Mouse (Mus musculus): ENCODE results near the gene Hoxb7.

Hoxb7 gene

DNA sequence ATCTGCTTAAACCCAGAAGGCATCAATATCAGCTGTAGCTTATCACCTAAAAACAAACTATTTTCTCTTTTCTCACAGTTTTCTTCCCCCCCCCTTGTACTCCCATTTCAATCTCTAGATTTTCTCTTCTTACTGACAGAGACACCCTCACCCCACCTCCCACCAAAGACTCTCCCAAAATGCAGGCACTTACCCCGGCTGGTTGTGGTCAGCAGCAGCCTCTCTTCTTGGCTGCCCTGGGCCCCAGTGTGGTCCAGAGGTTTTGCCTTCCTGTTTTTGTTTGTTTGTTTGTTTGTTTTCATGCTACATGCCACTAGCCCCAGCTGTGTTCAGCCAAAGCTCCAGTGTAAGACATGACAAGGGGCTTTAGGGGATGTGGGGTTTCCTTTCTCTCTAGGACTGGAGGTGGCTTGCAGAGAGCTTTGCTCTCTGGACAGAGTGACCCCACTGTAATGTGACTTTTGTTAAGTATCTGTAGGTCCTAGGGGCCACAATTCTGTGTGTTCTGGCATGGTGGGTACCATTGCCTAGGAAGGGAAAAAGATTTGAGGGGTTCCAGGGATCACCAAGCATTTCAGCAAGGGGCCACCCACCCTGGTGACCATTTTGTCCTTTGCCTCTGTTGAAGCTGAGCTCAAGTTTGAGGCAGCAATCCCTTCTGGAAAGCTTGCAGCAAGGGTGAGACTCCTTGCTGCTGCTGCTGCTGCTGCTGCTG is 18.2 kb upstream of the Hoxb7 start:
- DNase-seq (ENCODE audit: low read depth, low spot score) = no peak

DNA sequence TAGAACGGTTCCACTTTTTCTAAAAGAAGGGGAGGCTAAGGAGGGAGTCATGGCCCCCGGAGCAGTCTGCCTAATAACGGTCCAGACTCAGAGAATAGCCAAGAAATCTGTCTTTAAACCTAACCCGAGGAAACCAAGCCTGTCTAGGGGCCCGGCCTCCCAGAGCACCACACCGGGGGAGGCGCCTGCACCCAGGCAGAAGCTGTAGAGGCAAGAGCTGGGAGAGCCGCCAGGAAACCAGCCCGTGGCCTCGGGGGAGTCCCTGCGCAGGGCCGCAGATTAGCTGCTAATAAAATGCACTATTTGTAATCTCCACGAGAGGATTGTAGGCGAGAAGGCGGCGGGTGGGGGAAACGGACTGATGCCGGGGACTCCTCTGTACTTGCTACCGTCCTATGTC is 16.6 kb upstream of the Hoxb7 start:
- peak; percentile 36 for DNase-seq (ENCODE audit: low read depth, low spot score)

- DNase-seq (ENCODE audit: low read depth, low spot score) = peak; percentile 55
These were observed 15.4 kb upstream of the Hoxb7 start, which contains the start of gene Hoxb9 for GRCm38 (mm10) chr11:96270996-96271540. Gene Hoxb9 (plus strand): TSS chr11:96271457.

DNA sequence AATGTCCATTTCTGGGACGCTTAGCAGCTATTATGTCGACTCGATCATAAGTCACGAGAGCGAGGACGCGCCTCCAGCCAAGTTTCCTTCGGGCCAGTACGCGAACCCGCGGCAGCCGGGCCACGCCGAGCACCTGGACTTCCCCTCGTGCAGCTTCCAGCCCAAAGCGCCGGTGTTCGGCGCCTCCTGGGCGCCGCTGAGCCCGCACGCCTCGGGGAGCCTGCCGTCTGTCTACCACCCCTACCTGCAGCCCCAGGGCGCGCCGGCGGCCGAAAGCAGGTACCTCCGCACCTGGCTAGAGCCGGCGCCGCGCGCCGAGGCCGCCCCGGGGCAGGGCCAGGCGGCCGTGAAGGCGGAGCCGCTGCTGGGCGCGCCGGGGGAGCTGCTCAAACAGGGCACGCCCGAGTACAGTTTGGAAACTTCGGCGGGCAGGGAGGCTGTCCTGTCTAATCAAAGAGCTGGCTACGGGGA is 14.8 kb upstream of the Hoxb7 start:
- DNase-seq (ENCODE audit: low read depth, low spot score) = peak; percentile 70

- peak; percentile 56 for DNase-seq (ENCODE audit: low read depth, low spot score)
These were observed 14.2 kb upstream of the Hoxb7 start for GRCm38 (mm10) chr11:96272024-96272921.

DNA sequence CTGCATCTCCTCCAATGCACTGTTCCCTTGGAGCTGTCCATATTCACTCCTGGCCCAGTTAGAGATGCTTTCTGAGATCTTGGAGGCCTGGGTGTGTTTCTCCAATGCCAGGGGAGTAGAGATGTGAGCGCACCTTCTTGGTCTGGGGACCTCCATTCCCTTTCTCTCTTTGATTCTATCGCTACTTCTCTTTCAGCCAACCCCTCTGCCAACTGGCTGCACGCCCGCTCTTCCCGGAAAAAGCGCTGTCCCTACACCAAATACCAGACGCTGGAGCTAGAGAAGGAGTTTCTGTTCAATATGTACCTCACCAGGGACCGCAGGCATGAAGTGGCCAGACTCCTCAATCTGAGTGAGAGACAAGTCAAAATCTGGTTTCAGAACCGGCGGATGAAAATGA is 12.0 kb upstream of the Hoxb7 start:
- DNase-seq (ENCODE audit: low read depth, low spot score) = no peak

- DNase-seq (ENCODE audit: low read depth, low spot score) = no peak
These were observed 10.5 kb upstream of the Hoxb7 start for GRCm38 (mm10) chr11:96275896-96276295.

DNA sequence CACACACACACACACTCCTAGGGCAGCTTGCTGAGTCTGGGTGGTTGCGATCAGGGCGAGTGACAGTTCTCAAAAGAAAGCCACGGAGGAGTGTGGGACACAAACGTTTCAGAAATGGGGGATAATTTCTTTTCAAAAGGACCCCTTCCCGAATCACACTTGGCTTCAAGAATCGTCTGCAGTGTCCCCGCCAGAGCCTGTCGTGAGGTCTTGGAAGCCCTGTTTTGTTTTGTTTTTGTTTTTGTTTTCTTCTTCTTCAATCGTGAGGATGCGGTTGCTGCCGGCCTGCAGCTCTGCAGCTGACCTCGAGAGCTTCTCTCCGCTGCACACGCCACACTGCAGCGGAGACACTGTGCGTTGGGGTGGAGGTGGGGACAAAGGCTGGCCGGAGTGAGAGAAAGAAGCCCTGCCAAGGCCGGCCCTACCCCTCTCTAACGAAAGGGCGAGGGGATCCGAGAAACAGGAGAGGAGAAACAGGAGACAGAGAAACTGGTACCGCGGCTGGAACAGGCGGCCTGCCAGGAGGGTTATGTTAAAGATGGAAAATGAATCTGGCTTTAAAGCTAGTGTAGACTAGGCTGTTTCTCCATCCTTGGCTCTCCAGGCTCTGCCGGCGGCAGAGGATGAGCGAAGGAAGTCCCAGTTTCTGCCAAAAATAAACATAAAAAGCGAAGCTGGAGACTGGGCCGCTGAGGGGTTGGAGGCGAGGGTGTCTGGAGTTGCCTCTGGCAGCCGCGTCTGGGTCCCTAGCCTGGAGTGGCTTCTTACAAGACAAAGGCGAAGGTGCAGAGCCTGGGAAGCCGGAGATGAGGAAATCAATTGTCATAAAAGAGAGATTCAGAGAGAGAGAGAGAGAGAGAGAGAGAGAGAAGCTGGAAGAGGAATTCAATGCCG is 9.0 kb upstream of the Hoxb7 start:
- DNase-seq (ENCODE audit: low read depth, low spot score) = no peak

DNA sequence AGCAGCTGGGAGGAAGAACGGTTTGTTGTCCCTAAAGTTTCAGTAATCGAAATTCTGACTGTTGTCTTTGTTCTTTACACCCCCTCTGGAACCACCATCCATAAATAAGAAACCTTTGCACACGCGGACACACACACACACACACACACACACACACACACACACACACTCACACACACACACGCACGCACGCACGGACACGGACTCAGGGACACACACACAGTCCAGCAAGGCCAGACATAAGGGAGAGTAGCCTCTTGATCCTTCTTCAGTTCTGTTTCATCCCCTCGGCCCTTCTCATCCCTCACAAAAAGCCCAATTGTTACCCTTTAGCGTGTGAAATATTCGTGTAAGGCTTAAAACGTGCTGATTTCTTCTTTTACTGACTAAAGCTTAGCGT is 8.1 kb upstream of the Hoxb7 start:
- no peak for DNase-seq (ENCODE audit: low read depth, low spot score)

GRCm38 (mm10) chr11:96278773-96279172 is 7.7 kb upstream of the Hoxb7 start:
- peak; percentile 88 for DNase-seq (ENCODE audit: low read depth, low spot score)

GRCm38 (mm10) chr11:96279421-96280233 is 6.8 kb upstream of the Hoxb7 start:
- DNase-seq (ENCODE audit: low read depth, low spot score) = peak; percentile 43

GRCm38 (mm10) chr11:96280399-96281378 is 5.7 kb upstream of the Hoxb7 start:
- no peak for DNase-seq (ENCODE audit: low read depth, low spot score)

DNA sequence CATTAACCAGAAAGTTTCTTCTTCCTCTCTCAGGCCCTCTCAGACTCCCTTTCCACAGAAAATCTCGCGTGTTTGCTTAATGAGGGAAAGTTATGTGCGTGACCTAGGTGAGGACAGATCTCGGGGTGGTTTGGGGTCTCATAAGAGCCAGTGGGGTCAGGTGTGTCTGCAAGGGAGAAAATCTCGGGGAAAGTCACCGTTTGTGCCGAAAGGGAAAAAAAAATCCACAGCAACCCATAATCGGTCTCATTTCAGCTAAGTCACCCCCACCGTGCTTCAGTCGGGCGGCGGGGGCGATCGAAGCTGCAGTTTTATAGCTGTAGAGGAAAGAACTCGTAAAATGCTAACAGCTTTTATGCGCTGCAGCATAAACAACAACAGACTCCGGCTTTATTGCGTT is 5.0 kb upstream of the Hoxb7 start:
- DNase-seq (ENCODE audit: low read depth, low spot score) = peak; percentile 24

GRCm38 (mm10) chr11:96281855-96282570 is 4.4 kb upstream of the Hoxb7 start, which contains the start of gene Hoxb8:
Gene Hoxb8 (plus strand): TSS chr11:96281905.
- DNase-seq (ENCODE audit: low read depth, low spot score) = peak; percentile 71

GRCm38 (mm10) chr11:96282795-96283430 is 3.5 kb upstream of the Hoxb7 start:
- DNase-seq (ENCODE audit: low read depth, low spot score) = peak; percentile 82

- DNase-seq (ENCODE audit: low read depth, low spot score) = peak; percentile 87
These were observed 2.2 kb upstream of the Hoxb7 start for GRCm38 (mm10) chr11:96284041-96284749.

All from ES-CJ7 (cell line).